Mouse (Mus musculus): ENCODE results near the gene Uqcrc1. TPM values are rescaled to one million over a fixed set of nuclear protein-coding genes. Genes with fewer than 3 reads are reported as not detected.

Uqcrc1 gene
- polyA plus RNA-seq, 1 experiment from 2014 or later = 316 TPM

MicroRNAs encoded within 50 kb of the gene (microRNA counts, 519-probe panel; counts per million panel counts)
- microRNA mmu-miR-711 = not detected

Small RNA genes within 50 kb of the gene (microRNA-seq; reads per million reads assigned to microRNA genes)
- not detected for gene Mir711

Other genes with a start within 250 kb of the Uqcrc1 start
- 9.5 and 10.3 TPM in 2 replicates for gene Prkar2a, start 247.3 kb upstream of the Uqcrc1 start, polyA plus RNA-seq (2015; fragmentation: Nextera tagmentation; extraction: Ambion mirVana)
- gene Ip6k2, start 152.8 kb upstream of the Uqcrc1 start, polyA plus RNA-seq (2015; fragmentation: Nextera tagmentation; extraction: Ambion mirVana) = 11.6 and 12.9 TPM in 2 replicates
- gene Nckipsd, start 128.3 kb upstream of the Uqcrc1 start, polyA plus RNA-seq (2015; fragmentation: Nextera tagmentation; extraction: Ambion mirVana) = 3.9 and 9.1 TPM in 2 replicates
- 0.15 and 0.16 TPM in 2 replicates for gene Celsr3, start 110.3 kb upstream of the Uqcrc1 start, polyA plus RNA-seq (2015; fragmentation: Nextera tagmentation; extraction: Ambion mirVana)
- 6.3 and 6.5 TPM in 2 replicates for gene Slc26a6, start 83.3 kb upstream of the Uqcrc1 start, polyA plus RNA-seq (2015; fragmentation: Nextera tagmentation; extraction: Ambion mirVana)
- gene Tmem89, start 22.0 kb upstream of the Uqcrc1 start, polyA plus RNA-seq (2015; fragmentation: Nextera tagmentation; extraction: Ambion mirVana) = not detected in 2 replicates
- gene Col7a1, start 17.0 kb downstream of the Uqcrc1 start, polyA plus RNA-seq (2015; fragmentation: Nextera tagmentation; extraction: Ambion mirVana) = 0.33 and 0.60 TPM in 2 replicates
- 0.07 TPM in 1 of 2 replicates, not detected in the other for gene Ucn2, start 49.4 kb downstream of the Uqcrc1 start, polyA plus RNA-seq (2015; fragmentation: Nextera tagmentation; extraction: Ambion mirVana)
- gene Pfkfb4, start 55.1 kb downstream of the Uqcrc1 start, polyA plus RNA-seq (2015; fragmentation: Nextera tagmentation; extraction: Ambion mirVana) = 3.9 and 4.5 TPM in 2 replicates
- gene Shisa5, start 101.9 kb downstream of the Uqcrc1 start, polyA plus RNA-seq (2015; fragmentation: Nextera tagmentation; extraction: Ambion mirVana) = 23.1 and 23.6 TPM in 2 replicates
- 8.6 and 9.8 TPM in 2 replicates for gene Trex1, start 123.1 kb downstream of the Uqcrc1 start, polyA plus RNA-seq (2015; fragmentation: Nextera tagmentation; extraction: Ambion mirVana)
- 9.2 and 12.6 TPM in 2 replicates for gene Atrip, start 137.5 kb downstream of the Uqcrc1 start, polyA plus RNA-seq (2015; fragmentation: Nextera tagmentation; extraction: Ambion mirVana)
- gene Ccdc51, start 145.9 kb downstream of the Uqcrc1 start, polyA plus RNA-seq (2015; fragmentation: Nextera tagmentation; extraction: Ambion mirVana) = 11.4 and 12.0 TPM in 2 replicates
- gene Tma7, start 146.0 kb downstream of the Uqcrc1 start, polyA plus RNA-seq (2015; fragmentation: Nextera tagmentation; extraction: Ambion mirVana) = 249 and 328 TPM in 2 replicates
- gene Plxnb1, start 158.8 kb downstream of the Uqcrc1 start, polyA plus RNA-seq (2015; fragmentation: Nextera tagmentation; extraction: Ambion mirVana) = 3.5 and 5.8 TPM in 2 replicates
- 0.05 TPM in 1 of 2 replicates, not detected in the other for gene Fbxw21, start 225.4 kb downstream of the Uqcrc1 start, polyA plus RNA-seq (2015; fragmentation: Nextera tagmentation; extraction: Ambion mirVana)

All from liver, embryonic 15.5 days (tissue).